ENCODE assay signal across 9 mouse cellular contexts in genomic region chr11:118365171-118365570, GRCm38 (mm10). TPM values are rescaled to one million over a fixed set of nuclear protein-coding genes. Genes with fewer than 3 reads are reported as not detected.
DNase-seq lines count a peak whose midpoint lies in the region; ATAC-seq and TF ChIP-seq lines count a peak whose summit lies in the region.
"Had no signal": no experiment of that assay in that cellular context is flagged by ENCODE, and none has a peak within 500 bp of the region (broad histone marks: within the 10 kb centered on the region; RNA-seq: fewer than 3 reads in every experiment).

No protein-coding gene starts in this region.

- no peak for TF ChIP-seq POLR2A in kidney, adult 2 months (IDR thresholded peaks at IDR 0.05; ENCODE audit: low read depth, low read length)

- ATAC-seq in limb, embryonic 15.5 days (ENCODE audit: insufficient number of reproducible peaks, low FRiP score, low TSS enrichment, low read depth) = peak; percentile 77
- ATAC-seq in granulocyte monocyte progenitor cell, adult 5-6 weeks (replicated peaks; ENCODE audit: poor library complexity, severe bottlenecking) = no peak

- no peak overlapping the region for H3K4me3 ChIP-seq in kidney, adult 2 months (ENCODE audit: insufficient read depth, low read depth, low read length)
- no peak overlapping the region for H3K4me3 ChIP-seq in limb, embryonic 15.5 days

- H3K27me3 ChIP-seq in kidney, adult 2 months (replicated peaks; ENCODE audit: control insufficient read depth, insufficient read depth, low read length) = no peaks in the 10 kb centered on the region
- no peaks in the 10 kb centered on the region for H3K27me3 ChIP-seq in limb, embryonic 15.5 days

- DNase-seq in kidney, postnatal 10 days = peak; percentile 63
- DNase-seq in kidney, adult 2 months = no peak
- peak; percentile 17 to 66 for DNase-seq in adrenal gland, postnatal 36 days
- DNase-seq in gastrocnemius, postnatal 4 days (ENCODE audit: low spot score in 2 of 2) = peak; percentile 52 to 73
- DNase-seq in cerebellum, adult 8-10 months = no peak
- no peak for DNase-seq in cerebellum, adult 9-10 months

- no peaks in the 10 kb centered on the region for H3K36me3 ChIP-seq in kidney, adult 2 months (ENCODE audit: control insufficient read depth, insufficient read depth, low read length)
- no peaks in the 10 kb centered on the region for H3K36me3 ChIP-seq in limb, embryonic 15.5 days

- no peaks in the 10 kb centered on the region for H3K9me3 ChIP-seq in limb, embryonic 15.5 days

- H3K4me2 ChIP-seq in limb, embryonic 15.5 days = 0 out of 2 replicates have a peak overlapping the region, but pooled peaks have one; percentile 14

- H3K9ac ChIP-seq in limb, embryonic 15.5 days = no peak overlapping the region

- no peak for TF ChIP-seq CTCF in kidney, adult 2 months (conservative IDR thresholded peaks at IDR 0.05; ENCODE audit: insufficient read depth, insufficient read length, low read depth, low read length)

- H3K4me1 ChIP-seq in kidney, adult 2 months (ENCODE audit: control insufficient read depth, insufficient read depth, low read length) = no peaks in the 10 kb centered on the region
- H3K4me1 ChIP-seq in limb, embryonic 15.5 days = peaks cover 65% of the 10 kb centered on the region

- H3K27ac ChIP-seq in kidney, adult 2 months (ENCODE audit: insufficient read depth, low read depth, low read length) = no peak overlapping the region
- H3K27ac ChIP-seq in limb, embryonic 15.5 days = peak overlapping the region; percentile 89

- 63% methylated on average over 7 of the region's 7 CpGs for WGBS in kidney, adult 2 months
- WGBS in limb, embryonic 15.5 days = 17% methylated on average over 7 of the region's 7 CpGs

RNA-seq across cellular contexts. Expression of gene Timp2, which starts 9.6 kb away (rescaled TPM):
- polyA plus RNA-seq in kidney, adult 2 months (2012; rRNA removed) = 78.7 and 83.3 TPM in 2 replicates
- 100 to 1,000 TPM in 1 of 2 experiments, 10 to 100 TPM in 1; 84.0 to 156 TPM for total RNA-seq in adrenal gland, postnatal 36 days (2021)
- 100 to 1,000 TPM; 211 to 244 TPM for total RNA-seq in gastrocnemius, postnatal 4 days (2021)
- 140 and 168 TPM in 2 replicates for polyA plus RNA-seq in limb, embryonic 15.5 days (2015; fragmentation: Nextera tagmentation; extraction: Ambion mirVana)
- total RNA-seq in granulocyte monocyte progenitor cell, adult 5-6 weeks (2014; fragmentation: Nextera tagmentation) = 1.8 and 3.5 TPM in 2 replicates
- 2.5 and 12.7 TPM in 2 replicates for total RNA-seq in granulocyte monocyte progenitor cell, adult 5-6 weeks (2017)

RNA-seq across cellular contexts. Expression of gene Cep295nl, which starts 22.9 kb away (rescaled TPM):
- polyA plus RNA-seq in kidney, adult 2 months (2012; rRNA removed) = 0.06 and 0.07 TPM in 2 replicates
- total RNA-seq in adrenal gland, postnatal 36 days (2021) = 1 to 10 TPM in 1 of 2 experiments, under 1 TPM in 1; 0.46 to 1.1 TPM
- 1 to 10 TPM; 3.2 to 4.3 TPM for total RNA-seq in gastrocnemius, postnatal 4 days (2021)
- polyA plus RNA-seq in limb, embryonic 15.5 days (2015; fragmentation: Nextera tagmentation; extraction: Ambion mirVana) = 1.2 and 1.5 TPM in 2 replicates
- not detected in 2 replicates for total RNA-seq in granulocyte monocyte progenitor cell, adult 5-6 weeks (2014; fragmentation: Nextera tagmentation)
- not detected in 2 replicates for total RNA-seq in granulocyte monocyte progenitor cell, adult 5-6 weeks (2017)
- polyA plus RNA-seq: spleen, adult 2 months had no signal

RNA-seq across cellular contexts. Expression of gene Lgals3bp, which starts 36.7 kb away (rescaled TPM):
- polyA plus RNA-seq in kidney, adult 2 months (2012; rRNA removed) = 360 and 363 TPM in 2 replicates
- total RNA-seq in adrenal gland, postnatal 36 days (2021) = 100 to 1,000 TPM; 122 to 138 TPM
- 10 to 100 TPM; 16.3 to 19.6 TPM for total RNA-seq in gastrocnemius, postnatal 4 days (2021)
- 8.0 and 11.5 TPM in 2 replicates for polyA plus RNA-seq in limb, embryonic 15.5 days (2015; fragmentation: Nextera tagmentation; extraction: Ambion mirVana)
- total RNA-seq in granulocyte monocyte progenitor cell, adult 5-6 weeks (2014; fragmentation: Nextera tagmentation) = 85.3 and 107 TPM in 2 replicates
- total RNA-seq in granulocyte monocyte progenitor cell, adult 5-6 weeks (2017) = 36.0 and 44.8 TPM in 2 replicates

RNA-seq across cellular contexts. Expression of gene Cant1, which starts 53.7 kb away (rescaled TPM):
- polyA plus RNA-seq in kidney, adult 2 months (2012; rRNA removed) = 42.6 and 53.0 TPM in 2 replicates
- 10 to 100 TPM; 34.9 to 38.0 TPM for total RNA-seq in adrenal gland, postnatal 36 days (2021)
- total RNA-seq in gastrocnemius, postnatal 4 days (2021) = 10 to 100 TPM; 20.1 to 20.7 TPM
- 29.3 and 30.6 TPM in 2 replicates for polyA plus RNA-seq in limb, embryonic 15.5 days (2015; fragmentation: Nextera tagmentation; extraction: Ambion mirVana)
- 29.7 and 34.6 TPM in 2 replicates for total RNA-seq in granulocyte monocyte progenitor cell, adult 5-6 weeks (2014; fragmentation: Nextera tagmentation)
- total RNA-seq in granulocyte monocyte progenitor cell, adult 5-6 weeks (2017) = 18.6 and 21.0 TPM in 2 replicates

Comparison
In these comparisons a context has a peak if more than half of its experiments do, and no peak if none do; other contexts are left out.
1. DNase-seq: peak in kidney, postnatal 10 days (single experiment), adrenal gland, postnatal 36 days (2 of 2) and gastrocnemius, postnatal 4 days (2 of 2); none in kidney, adult 2 months (single experiment), cerebellum, adult 8-10 months (single experiment) and cerebellum, adult 9-10 months (single experiment).
2. RNA of gene Timp2, which starts 9.6 kb away (total RNA-seq): 211 to 244 TPM in gastrocnemius, postnatal 4 days and 84.0 to 156 TPM in adrenal gland, postnatal 36 days; 1.8 to 12.7 TPM in granulocyte monocyte progenitor cell, adult 5-6 weeks; every median in the first group is over 4 times any median in the second.